Mouse (Mus musculus) 3T3-L1 (cell line): ENCODE measurements around the gene Pkn3.
"Not testable (repeated sequence)": the region's sequence is repeated elsewhere in the genome, so short reads cannot be mapped to it uniquely, and the experiment has no call there.

ENCODE experiments used
- DNase-seq: peaks from one replicate; pipeline ENCODE4 v3.0.0-alpha.2; 2015; ENCODE audit warnings: low read depth, low spot score

Pkn3 gene

DNA sequence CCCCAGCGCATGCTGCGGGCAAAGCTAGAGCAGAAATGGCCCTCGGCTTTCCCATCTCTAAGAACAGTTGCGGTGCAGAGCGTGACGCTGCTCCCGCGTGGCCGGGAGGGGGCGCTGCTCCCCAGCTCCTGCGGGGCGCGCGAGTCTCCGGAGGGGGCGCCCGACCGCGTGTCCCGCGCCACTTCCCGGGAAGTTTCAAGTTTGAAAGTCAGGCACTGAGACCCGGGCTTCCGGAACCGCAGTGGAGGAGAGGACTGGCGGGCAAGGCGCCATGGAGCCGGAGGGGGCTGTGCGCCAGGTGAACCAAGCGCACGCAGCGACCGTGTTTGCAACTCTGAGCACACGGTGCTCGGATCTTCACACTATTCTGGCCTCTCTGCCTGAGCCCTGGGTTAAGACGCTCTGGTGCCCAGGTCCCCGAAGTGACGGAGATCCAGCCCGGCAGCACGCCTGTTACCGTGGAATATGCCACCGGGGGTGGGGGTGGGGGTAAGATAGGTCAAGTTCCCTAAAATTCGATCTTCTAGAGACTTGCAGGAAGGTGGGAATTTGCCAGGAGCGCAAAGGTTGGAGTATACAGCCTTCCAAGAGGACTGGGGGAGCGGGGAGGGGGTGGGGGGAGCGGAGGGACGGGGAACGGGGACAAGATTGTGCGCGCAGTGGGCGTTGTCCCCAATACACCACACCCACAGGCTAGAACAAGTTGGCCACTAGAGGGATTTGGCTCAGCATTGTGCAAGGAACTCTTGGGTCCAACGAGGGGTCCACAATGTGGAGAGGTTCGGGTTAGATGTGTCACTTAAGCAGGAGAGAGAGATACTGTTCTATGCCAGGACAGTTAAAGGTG lies at the start of gene Pkn3:
Gene Pkn3 (plus strand): TSS at position 183 of the 847 bp plus-strand sequence.
- DNase-seq: peak; percentile 84

DNA sequence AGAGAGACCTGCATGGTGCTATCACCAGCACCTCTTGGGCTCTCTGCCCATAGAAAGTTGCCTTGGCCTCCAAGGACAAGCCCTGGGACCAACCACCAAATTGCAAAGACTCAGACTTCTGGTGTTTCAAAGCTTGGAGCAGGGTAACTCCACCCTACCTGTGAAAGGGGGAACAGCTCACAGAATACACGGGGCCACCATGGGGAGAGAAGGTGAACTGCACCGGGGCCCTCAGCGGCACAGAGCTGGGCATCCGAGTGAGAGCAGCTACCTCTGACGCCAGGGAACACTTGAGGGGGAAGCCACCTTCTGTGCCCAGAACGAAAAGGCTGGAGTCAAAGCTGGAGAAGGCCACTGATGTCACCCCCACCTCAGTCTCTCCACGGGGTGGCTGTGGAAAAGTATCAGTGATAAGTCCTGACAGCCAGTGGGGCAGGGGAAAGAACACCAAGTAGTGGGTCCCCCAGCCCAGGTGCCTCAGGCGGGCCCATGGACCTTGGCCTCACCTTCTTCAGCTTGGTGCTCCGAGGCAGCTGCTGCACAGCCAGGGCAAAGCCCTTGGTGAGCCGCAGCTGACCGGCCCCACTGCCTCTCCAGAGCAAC lies 45.1 kb upstream of the Pkn3 start:
- peak; percentile 36 for DNase-seq

DNA sequence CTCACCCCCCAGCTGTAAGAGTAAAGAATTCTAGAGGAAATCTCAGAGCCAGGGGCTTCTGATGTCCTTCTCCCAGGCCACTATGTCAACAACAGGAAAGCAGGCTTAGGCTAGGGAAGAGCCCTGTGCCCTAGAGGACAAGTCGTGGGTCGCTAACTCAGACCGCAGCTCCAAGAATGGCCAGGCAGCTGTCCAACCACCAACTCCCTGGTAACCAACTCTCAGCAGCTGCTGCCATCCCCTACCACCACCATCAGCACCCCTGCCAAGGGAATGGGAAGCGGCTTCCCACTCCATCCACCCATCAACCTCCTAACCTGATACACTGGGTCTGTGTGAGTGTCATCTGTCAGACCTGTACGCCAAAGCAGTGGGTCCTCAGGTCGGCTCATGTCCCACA lies 44.5 kb upstream of the Pkn3 start:
- DNase-seq: no peak

DNA sequence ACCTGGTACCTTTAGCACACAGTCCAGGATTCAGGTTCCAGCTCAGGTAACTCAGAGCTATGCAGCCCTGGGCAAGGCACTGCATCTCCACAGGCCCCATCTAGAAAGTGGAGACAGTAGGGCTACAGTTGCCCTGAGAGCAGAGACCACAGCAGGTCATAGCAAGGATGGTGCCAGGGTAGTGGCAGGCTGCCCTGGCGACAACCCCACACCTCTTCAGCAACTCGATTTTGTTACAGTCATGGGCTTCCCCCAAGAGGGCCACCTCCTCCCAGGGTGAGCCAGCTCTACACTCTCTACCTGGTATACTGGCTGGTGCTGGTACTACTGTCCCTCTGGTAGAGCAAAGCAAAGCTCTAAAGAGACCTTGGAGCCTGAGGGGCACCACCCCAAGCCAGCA lies 39.7 kb upstream of the Pkn3 start:
- DNase-seq: no peak

DNA sequence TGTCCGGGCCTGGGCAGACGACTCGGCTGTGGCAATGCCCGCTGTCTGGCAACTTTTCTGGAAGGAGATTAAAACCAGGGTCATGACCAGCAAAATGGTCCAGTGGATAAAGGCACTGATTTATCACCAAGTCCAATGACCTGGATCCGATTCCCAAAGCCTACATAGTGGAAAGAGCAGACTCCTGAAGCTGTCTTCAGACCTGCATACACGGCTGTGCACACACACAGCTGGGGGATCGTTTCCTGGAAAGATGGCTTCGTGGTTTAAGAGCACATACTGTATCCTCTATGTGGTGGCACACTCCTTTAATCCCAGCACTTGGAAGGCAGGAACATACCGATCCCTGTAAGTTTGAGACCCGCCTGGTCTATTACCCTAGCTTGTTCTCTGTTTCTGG lies 39.1 kb upstream of the Pkn3 start:
- no peak for DNase-seq

DNA sequence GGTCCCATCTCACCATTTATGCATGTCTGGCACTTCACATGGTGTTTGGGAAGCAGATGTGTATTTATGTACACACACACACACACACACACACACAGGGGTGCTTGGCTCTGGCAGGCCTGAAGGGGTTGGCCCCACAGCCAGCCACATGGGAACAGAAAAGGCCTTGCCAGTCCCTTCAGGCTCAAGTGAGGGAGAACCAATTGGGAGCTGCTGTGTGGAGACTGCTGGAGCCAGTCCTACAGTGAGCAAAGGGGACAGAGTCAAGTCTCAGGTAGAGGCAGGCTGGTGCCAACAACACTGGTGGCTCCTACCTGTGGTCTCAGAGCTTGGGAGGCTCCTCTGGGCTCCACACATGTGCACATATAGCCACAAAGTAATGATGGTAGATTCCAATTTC lies 37.8 kb upstream of the Pkn3 start:
- no peak for DNase-seq

DNA sequence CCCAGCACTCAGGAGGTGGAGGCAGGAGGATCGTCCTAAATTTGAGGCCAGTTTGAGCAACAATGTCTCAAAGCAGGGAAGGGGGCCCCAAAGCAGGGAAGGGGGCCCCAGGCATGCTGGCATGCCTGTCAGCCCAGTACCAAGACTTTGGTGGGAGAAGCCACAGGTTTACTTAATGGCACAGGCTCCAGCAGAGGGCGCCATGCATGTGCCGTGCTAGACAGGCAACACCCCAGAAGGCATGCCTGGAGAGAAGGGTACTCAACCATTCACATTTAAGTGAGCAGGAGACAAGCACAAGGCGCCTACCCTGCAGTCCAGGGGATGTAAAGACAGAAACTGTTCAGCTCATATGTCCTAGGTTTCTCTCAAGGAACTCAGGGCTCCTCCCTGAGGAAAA lies 35.0 kb upstream of the Pkn3 start:
- peak; percentile 88 for DNase-seq

DNA sequence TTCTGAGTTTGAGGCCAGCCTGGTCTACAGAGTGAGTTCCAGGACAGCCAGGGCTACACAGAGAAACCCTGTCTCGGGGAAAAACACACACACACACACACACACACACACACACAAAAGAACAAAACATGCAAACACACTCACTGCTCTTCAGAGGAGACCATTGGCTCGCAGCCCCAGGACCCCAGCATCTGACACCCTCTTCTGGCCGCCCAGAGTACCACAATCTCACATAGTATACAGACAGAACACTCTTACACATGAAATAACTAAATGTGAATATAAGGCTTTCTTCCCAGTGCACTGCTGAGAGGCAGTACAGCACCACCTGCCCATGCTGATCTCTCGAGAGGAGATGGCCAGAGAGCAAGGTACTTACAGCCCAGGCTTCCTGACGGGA lies 32.9 kb upstream of the Pkn3 start:
- no peak for DNase-seq

DNA sequence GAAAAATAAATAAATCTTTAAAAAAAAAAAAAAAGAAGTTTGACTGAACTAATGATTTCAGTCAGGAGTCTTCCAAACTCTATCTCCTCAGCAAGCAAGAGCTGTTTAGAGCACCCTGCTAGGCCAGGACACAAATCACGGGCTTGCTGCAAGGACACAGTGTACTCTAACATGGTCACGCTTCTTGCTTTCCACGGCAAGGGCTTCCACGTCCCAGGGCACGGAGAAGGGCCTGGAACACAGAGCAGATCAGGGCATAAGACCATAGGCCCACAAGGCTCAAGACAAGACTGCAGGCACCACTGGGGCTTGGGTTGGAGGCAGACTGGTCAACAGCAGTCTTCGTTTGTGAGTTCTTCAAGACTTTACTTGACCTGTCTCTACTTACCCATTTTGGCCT lies 30.4 kb upstream of the Pkn3 start:
- DNase-seq: no peak

DNA sequence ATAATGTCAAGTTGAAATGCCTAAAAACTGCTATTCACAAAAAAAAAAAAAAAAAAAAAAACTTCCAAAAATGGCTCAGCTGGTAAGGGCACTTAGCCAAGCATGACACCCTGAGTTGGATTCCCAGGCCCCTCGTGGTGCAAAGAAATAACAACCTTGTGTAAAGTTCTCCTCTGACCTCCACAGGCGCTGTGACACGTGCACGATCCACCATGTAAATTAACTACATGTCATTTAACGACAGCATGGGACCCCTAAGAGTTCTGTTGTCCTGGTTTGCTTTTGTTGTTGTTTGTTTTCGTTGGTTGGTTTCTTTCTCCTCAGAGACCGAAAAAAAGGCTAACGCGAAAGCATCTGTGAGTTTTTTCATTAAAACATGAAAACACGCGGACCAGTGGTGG lies 29.4 kb upstream of the Pkn3 start:
- DNase-seq: no peak

DNA sequence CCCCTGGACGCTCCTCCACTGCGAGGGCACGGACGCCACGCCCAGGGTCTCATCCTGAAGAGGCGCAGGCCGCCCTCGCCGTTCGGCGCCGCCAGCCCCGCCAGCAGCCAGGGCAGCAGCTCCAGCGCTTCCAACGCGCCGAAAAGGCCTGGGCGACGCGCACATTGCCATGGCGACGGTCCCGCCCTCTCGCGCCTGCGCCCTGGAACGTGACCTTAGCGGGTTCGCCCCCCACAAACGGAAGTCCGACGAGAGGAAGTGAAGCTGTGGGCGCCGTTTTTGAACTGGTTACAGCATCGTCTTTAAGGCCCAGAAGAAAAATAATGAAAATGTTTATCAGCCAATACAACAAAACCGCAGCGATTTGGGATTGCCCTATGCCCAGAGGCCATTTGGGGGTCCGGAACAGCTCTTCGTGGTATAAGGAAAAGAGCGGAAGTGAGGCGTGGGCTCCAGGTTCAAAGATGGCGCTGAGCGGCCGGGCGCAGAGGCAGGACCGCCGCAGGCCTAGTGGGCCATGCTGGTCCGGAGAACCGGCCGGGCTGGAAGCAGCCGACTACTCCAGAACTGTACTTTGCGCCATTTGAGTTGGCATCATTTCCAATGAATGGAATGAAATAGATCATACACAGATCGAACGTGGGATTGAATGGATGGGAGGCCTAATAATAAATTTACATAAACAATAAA lies 28.6 kb upstream of the Pkn3 start, which contains the start of gene Wdr34:
Gene Wdr34 (minus strand): TSS at position 183 of the 690 bp plus-strand sequence.
- peak; percentile 93 for DNase-seq

DNA sequence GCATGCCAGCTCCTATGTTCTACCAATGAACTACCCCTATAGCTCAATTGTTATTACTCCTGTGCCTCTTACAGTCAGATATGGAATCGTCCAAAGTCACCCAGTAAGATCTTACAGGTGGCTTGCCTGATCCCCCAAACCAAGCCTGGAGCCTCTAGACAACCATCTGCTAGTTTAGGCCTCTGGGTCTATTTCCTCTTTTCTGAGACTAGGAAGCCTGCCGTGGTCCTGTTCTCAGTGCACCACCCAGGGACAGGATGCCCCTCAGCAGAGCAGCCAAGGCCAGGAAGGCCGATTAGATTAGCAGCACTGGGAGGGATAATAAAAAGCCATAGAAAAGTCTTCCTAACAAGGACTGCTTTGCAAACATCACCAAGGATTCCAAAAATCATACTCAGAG lies 27.7 kb upstream of the Pkn3 start:
- no peak for DNase-seq

DNA sequence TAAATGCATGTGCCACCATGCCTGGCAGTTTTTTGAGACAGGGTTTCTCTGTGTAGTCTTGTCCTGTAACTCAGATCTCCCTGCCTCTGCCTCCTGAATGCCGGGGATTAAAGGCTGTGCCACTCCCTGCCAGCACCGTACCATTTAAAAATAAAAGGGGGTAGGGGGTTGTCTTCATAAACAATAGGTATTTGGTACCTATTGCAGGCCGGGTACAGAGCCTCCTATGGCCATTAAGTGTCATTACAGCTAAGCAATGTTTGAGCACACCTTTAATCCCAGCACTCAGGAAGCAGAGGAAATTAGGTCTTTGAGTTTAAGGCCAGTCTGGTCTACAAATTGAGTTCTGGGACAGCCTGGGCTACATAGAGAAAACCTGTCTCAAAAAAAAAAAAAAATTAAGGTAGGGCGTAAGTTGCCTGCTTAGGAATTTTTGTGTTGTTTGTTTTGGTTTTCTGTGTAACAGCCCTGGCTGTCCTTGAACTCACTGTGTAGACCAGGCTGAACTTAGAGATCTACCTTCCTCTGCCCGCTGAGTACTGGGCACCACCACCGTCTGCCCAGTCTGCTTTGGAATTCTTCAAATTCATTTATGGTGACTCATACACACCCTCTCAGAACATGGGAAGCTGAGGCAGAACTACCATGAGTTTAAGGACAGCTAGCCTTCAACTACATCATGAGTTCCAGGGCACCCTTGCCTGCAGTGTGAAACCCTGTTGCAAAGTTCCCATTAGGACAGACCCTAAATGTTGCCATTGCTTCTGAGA lies 25.3 kb upstream of the Pkn3 start:
- peak; percentile 57 for DNase-seq

DNA sequence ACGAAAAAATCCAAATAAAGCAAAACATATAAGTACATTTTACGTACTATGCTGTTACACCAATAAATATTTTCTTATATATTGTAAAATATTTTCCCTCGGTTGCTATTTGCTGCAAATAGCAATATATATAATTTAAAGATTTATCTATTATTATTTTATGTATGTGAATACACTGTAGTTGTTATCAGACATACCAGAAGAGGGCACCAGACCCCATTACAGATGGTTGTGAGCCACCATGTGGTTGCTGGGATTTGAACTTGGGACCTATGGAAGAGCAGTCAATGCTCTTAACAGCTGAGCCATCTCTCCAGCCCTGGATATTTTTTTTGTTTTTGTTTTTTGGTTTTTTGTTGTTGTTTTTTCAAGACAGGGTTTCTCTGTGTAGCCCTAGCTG lies 22.2 kb upstream of the Pkn3 start:
- DNase-seq: not testable (repeated sequence)

DNA sequence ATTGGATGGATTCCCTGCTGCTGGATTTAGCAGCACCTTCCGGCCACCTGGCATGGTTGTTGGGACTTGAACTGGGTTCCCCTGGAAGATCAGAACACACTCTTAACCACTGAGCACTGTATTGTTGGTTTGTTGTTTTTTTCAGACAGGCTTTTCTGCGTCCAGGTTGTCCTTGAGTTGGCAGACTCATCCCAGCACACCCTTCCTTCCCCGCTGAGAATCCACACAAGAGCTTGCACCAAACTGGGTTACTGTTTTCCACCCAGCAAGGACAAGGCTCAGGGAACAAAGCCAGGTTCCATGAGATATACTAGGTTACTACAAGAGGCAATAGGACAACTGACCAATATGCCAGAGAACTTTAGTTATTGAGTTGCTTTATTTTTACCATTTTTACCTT lies 20.7 kb upstream of the Pkn3 start:
- no peak for DNase-seq

DNA sequence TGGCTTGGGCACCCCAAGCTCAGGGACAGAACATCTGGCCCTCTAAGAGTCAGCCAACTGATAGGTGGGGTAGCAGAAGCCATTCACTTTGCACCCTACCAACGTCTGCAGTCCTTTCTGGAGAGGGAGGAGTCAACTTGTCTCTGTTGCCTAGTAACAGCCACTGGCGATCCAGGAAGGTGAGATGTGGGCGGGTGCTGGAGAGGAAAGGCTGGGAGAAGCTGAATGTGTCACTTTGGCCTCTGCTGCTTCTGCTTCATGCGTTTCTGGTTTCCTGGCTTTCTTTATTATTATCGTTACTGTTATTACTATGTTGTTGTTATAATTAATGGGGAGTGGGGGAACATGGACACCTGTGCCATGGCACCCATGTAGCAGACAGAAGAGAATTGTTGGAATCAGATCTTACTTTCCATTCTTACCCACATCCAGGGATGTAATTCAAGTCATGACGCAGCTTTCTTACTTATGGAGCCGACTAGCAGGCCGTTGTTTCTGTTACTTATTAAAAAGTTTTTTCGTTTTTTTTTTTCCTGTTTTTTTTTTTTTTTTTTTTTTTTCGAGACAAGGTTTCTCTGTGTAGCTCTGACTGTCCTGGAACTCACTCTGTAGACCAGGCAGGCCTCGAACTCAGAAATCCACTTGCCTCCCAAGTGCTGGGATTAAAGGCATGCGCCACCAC lies 20.1 kb upstream of the Pkn3 start, which contains the start of gene Set:
Gene Set (plus strand): TSS at position 156 of the 682 bp plus-strand sequence.
- no peak for DNase-seq

DNA sequence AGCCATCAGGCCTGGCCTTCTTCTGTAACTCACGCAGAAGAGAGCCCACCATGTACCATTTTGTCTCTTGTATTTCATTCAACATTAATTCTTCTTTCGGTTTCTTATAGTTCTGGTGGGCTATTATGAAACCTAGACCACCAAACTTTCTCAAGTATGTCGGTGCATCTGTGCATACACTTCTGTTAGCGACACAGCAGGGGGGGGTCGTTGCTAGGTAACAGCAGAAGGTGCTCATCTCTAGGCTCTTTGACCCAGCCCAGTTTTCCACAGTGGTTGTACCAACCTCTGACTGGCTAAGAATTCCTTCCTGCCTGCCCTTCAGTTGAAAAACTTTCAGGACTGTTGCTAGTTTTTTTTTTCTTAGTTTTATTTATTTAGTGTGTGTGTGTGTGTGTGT lies 19.1 kb upstream of the Pkn3 start:
- no peak for DNase-seq

DNA sequence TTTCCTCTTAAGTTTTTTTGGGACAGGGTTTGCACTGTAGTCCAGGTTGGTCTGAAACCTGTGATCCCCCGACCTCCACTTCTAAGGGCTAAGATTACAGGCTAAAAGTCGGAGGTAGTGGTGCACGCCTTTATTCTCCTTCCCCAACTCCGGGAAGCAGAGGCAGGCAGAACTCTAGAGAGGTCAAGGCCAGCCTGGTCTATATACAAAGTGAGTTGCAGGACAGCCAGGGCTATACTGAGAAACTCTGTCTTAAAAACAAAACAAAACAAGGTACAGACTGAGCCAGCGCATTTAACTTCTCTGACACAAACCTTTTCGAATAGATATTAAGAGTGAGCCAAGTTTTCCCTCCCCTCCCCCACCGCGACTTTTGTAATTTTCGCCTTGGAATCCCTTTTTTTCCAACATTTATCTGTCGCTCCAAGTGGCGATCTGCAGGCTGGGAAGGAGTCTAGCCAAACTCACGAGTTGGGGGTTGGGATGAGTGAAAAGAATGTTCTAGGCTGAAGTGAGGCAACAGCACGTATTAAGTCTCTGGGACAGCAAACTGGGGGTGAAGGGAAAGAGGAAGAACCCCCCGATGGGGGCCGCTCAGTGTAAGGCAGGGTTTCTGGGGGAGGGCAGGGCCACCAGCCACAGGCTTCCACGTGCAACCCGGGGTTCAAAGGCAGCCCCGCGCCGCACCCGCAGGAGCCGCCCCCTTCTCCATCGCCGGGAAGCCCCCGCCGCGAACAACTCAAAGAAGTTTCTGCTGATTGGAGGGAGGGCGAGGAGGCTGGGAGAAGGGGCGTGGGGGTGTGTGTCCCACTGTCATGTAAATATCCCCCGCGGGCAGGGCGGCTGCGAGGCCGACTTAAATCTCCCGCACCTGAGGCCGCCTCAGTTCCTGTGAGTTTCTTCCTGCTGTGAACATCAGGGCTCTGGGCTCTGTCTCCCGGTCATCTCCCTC lies 16.0 kb upstream of the Pkn3 start:
- DNase-seq: peak; percentile 63

DNA sequence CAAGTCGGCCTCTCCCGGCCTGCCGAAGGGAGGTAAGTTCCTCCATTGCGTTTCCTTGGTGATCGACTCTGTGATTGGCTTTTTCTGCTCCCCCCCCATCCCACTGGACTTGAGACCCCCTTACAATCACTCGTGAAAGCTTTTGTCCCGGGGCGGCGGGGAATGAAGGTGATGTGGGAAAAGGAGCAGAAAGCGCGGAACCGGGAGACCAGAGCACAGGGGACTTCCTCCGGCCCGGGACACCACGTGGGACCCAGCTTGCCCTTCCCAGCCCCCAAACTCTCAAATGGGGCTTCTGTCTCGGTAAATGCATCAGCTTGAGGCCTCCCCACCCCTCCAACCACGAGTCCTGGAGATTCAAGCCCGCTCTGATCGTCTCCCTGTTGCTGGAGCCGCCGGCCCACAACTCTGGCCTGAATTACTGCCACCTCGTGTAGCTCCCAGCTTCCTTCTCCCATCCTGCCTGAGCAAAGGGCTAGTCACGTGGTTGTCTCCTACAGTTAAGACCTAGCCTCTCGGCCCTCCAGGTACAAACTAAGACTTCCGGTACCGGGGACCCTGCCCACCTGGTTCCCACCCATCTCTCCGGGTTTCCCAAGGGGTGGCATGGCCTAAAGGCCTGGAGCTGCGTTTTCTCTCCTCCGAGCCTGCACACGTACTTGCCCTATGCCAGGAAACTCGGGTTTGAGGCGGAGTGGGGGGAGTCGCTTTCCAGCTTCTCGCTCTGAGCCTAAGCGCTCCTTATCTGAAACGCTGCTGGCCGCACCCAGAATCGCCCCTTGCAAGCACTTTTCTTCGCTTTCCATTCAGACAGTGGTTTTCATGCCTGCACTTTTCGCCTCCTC lies 15.0 kb upstream of the Pkn3 start:
- DNase-seq: peak; percentile 79
